Mouse (Mus musculus): ENCODE measurements at regions not wholly inside any gene's neighbourhood (a gene's known extent, or its start where the extent isn't known, plus 50 kb on each side); places are given as distances from the start of the nearest gene placed in this dataset.
A peak's percentile ranks its signal among the peaks of the same experiment; 100 is the strongest.

DNA sequence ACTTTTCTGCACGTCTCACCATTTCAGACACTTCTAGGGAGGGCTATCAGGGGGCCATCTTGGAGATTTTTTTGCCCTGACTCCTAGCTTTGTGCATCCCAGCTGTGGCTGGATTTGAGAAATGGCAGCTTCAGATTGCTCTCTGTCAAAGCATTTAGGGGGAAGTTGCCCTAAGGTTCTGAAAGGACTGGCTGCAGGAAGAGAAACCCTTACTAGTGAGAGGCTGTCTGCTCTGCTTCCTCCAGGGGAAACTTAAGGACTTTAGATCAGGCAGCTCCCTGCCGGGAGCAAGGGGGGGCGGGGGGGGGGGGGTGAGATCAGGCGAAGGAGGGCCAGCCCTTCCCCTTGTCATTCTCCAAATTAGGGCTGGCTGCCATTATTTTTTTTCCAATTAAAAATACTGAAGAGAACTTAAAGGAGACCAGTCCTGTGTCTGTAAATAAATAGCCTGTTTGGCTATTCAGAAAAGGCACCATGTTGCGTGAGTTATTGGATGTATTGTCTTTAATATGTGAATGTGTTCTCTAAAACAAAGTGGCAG is 141.7 kb upstream of the Tbl1xr1 start:
- 6% methylated on average over 5 of the region's 5 CpGs for WGBS
- Histone ChIP-seq H3K36me3 (ENCODE audit: insufficient read depth) (no peaks in the 10 kb centered on the region), H3K27ac (ENCODE audit: low read depth) (peak overlapping the region; percentile 89), H3K4me3 (ENCODE audit: low read depth, low read length) (peak overlapping the region; percentile 33; the same call in 1 of the 2 replicates), H3K9me3 (ENCODE audit: low read depth, low read length) (no peaks in the 10 kb centered on the region), H3K4me2 (peak overlapping the region; percentile 62), H3K27me3 (ENCODE audit: insufficient read depth, low read length) (no peaks in the 10 kb centered on the region), H3K4me1 (ENCODE audit: insufficient read depth) (peaks cover 18% of the 10 kb centered on the region; the same call in 1 of the 2 replicates), H3K9ac (no peak overlapping the region)
- DNase-seq (peak; percentile 69), ATAC-seq (ENCODE audit: insufficient read depth) (no peak)
- TF ChIP-seq CTCF (IDR thresholded peaks at IDR 0.05; ENCODE audit: low read depth): no peak

GRCm38 (mm10) chr3:21935571-21936261 is 140.7 kb upstream of the Tbl1xr1 start:
- H3K4me2 ChIP-seq: peak overlapping the region; percentile 62
- peak overlapping the region; percentile 33 for H3K4me3 ChIP-seq (ENCODE audit: low read depth, low read length)
- DNase-seq (peak; percentile 97), ATAC-seq (ENCODE audit: insufficient read depth) (peak; percentile 94)
- peak overlapping the region; percentile 89 for H3K27ac ChIP-seq (ENCODE audit: low read depth)
- no peaks in the 10 kb centered on the region for H3K27me3 ChIP-seq (ENCODE audit: insufficient read depth, low read length)
- no peak for TF ChIP-seq CTCF (IDR thresholded peaks at IDR 0.05; ENCODE audit: low read depth)
- no peak overlapping the region for H3K9ac ChIP-seq
- H3K36me3 ChIP-seq (ENCODE audit: insufficient read depth): no peaks in the 10 kb centered on the region
- H3K4me1 ChIP-seq (ENCODE audit: insufficient read depth): peaks cover 18% of the 10 kb centered on the region; the same call in 1 of the 2 replicates
- WGBS: under 1% methylated on average over 24 of the region's 24 CpGs
- no peaks in the 10 kb centered on the region for H3K9me3 ChIP-seq (ENCODE audit: low read depth, low read length)

DNA sequence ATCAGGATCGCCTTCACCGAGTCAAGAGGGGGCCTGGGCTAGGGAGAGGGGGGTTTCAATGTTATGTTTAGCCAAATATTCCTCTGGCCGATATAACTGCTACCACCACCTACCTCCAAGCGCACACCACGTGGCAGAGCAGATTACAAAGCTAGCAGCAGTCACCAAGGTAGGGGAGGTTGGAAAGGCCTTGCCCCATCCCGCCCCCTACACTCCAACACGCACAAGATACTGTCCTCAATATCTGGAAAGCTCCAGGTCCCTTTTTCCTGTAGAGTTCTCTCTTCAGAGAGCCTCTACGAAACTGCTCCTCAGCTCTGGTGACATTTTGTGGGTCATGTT is 140.2 kb upstream of the Tbl1xr1 start:
- no peak for ATAC-seq (ENCODE audit: insufficient read depth)
- Histone ChIP-seq H3K4me1 (ENCODE audit: insufficient read depth) (peaks cover 18% of the 10 kb centered on the region; the same call in 1 of the 2 replicates), H3K9ac (no peak overlapping the region; the same call in 1 of the 2 replicates), H3K4me3 (ENCODE audit: low read depth, low read length) (peak overlapping the region; percentile 33; the same call in 1 of the 2 replicates), H3K27ac (ENCODE audit: low read depth) (peak overlapping the region; percentile 59), H3K4me2 (peak overlapping the region; percentile 62), H3K36me3 (ENCODE audit: insufficient read depth) (no peaks in the 10 kb centered on the region), H3K9me3 (ENCODE audit: low read depth, low read length) (no peaks in the 10 kb centered on the region), H3K27me3 (ENCODE audit: insufficient read depth, low read length) (no peaks in the 10 kb centered on the region)
- TF ChIP-seq CTCF (IDR thresholded peaks at IDR 0.05; ENCODE audit: low read depth): 0 out of 2 replicates have a peak, but pooled peaks have one; percentile 6
- no peak for DNase-seq
- 6% methylated on average over 8 of the region's 8 CpGs for WGBS

- Histone ChIP-seq H3K4me3 (ENCODE audit: low read depth, low read length) (no peak overlapping the region), H3K27ac (ENCODE audit: low read depth) (peak overlapping the region; percentile 59; the same call in 1 of the 2 replicates), H3K4me2 (peak overlapping the region; percentile 62), H3K36me3 (ENCODE audit: insufficient read depth) (no peaks in the 10 kb centered on the region), H3K27me3 (ENCODE audit: insufficient read depth, low read length) (no peaks in the 10 kb centered on the region), H3K9me3 (ENCODE audit: low read depth, low read length) (no peaks in the 10 kb centered on the region), H3K4me1 (ENCODE audit: insufficient read depth) (peaks cover 18% of the 10 kb centered on the region; the same call in 1 of the 2 replicates), H3K9ac (no peak overlapping the region; the same call in 1 of the 2 replicates)
- ATAC-seq (ENCODE audit: insufficient read depth): peak; percentile 12; the same call in 1 of the 2 replicates
- no peak for DNase-seq
- TF ChIP-seq CTCF (IDR thresholded peaks at IDR 0.05; ENCODE audit: low read depth): no peak
- WGBS: 19% methylated on average over 8 of the region's 8 CpGs
These were observed 139.8 kb upstream of the Tbl1xr1 start for GRCm38 (mm10) chr3:21936616-21937015.

DNA sequence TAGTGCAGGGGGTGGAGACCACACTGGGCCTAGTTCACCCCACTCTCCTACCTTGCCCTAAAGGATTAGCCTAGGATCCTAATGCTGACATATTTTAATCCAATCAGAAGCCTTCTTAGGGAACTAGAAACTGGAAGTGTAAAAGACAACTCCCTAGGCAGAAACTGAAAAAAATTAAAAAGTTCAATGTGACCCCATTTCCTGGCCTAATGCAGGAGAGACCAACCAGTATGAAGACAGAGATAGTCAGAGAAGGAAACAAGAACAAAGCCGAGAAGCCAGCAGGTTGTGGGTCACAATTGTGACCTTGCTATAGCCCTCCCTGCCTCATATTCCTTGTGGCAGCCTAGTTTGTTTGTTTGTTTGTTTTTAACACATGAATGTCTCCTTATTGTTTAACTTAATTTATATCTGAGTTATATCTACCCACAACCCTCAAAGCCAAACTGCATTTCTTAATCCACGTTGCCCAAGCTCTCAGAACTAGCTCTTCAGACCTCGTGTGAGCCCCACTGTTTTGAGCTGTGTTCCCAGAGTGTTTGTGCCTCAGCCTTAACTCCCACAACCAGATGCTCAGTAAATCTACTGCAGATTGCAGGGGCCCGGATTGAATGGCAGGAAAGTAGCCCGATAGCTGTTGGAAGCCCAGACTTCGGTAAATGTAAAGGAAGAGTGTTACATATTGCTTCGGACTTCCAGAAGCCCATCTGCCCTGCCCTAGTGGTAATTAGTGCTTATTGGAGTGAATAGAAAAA is 139.0 kb upstream of the Tbl1xr1 start:
- no peaks in the 10 kb centered on the region for H3K27me3 ChIP-seq (ENCODE audit: insufficient read depth, low read length)
- H3K36me3 ChIP-seq (ENCODE audit: insufficient read depth): no peaks in the 10 kb centered on the region
- 59% methylated on average over 7 of the region's 7 CpGs for WGBS
- H3K27ac ChIP-seq (ENCODE audit: low read depth): no peak overlapping the region
- TF ChIP-seq CTCF (IDR thresholded peaks at IDR 0.05; ENCODE audit: low read depth): no peak
- ATAC-seq (ENCODE audit: insufficient read depth) (no peak), DNase-seq (no peak)
- peak overlapping the region; percentile 62; the same call in 1 of the 2 replicates for H3K4me2 ChIP-seq
- H3K4me1 ChIP-seq (ENCODE audit: insufficient read depth): peaks cover 18% of the 10 kb centered on the region; the same call in 1 of the 2 replicates
- H3K9me3 ChIP-seq (ENCODE audit: low read depth, low read length): no peaks in the 10 kb centered on the region
- no peak overlapping the region for H3K9ac ChIP-seq
- no peak overlapping the region for H3K4me3 ChIP-seq (ENCODE audit: low read depth, low read length)

- Histone ChIP-seq H3K4me3 (ENCODE audit: low read depth, low read length) (no peak overlapping the region), H3K27me3 (ENCODE audit: insufficient read depth, low read length) (no peaks in the 10 kb centered on the region), H3K9me3 (ENCODE audit: low read depth, low read length) (no peaks in the 10 kb centered on the region), H3K36me3 (ENCODE audit: insufficient read depth) (no peaks in the 10 kb centered on the region), H3K9ac (no peak overlapping the region), H3K4me1 (ENCODE audit: insufficient read depth) (peaks cover 18% of the 10 kb centered on the region; the same call in 1 of the 2 replicates), H3K4me2 (no peak overlapping the region), H3K27ac (ENCODE audit: low read depth) (no peak overlapping the region)
- ATAC-seq (ENCODE audit: insufficient read depth): no peak
- DNase-seq: no peak
- WGBS: 59% methylated on average over 11 of the region's 11 CpGs
- no peak for TF ChIP-seq CTCF (IDR thresholded peaks at IDR 0.05; ENCODE audit: low read depth)
These were observed 138.2 kb upstream of the Tbl1xr1 start for GRCm38 (mm10) chr3:21938071-21938848.
